Mouse (Mus musculus) lung, postnatal 25 days (tissue): ENCODE data around the gene Grb10.

ENCODE experiments used
- DNase-seq: peaks from one replicate; pipeline ENCODE4 v3.0.0; 2022; ENCODE audit warnings: low spot score

Grb10 gene

DNA sequence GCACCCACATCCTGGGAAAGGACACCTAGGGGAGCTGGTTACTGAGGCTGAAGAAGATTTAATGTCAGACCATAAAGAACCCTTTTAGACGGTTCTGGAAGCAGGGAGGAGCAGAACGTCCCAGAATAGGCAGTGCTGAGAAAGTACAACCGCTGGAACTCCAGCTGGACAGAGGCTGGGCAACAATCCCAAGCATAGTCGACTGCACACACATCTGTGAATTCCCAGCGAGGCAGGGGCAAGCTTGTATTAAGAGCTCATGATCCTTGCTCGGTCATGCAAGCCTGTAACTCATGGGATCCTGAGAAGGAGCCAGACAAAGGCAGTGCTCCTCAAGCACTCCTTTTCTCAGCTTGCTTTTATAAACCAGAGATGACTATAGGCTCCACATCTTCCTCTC lies 69.7 kb downstream of the Grb10 start:
- DNase-seq, result peak; percentile 35

DNA sequence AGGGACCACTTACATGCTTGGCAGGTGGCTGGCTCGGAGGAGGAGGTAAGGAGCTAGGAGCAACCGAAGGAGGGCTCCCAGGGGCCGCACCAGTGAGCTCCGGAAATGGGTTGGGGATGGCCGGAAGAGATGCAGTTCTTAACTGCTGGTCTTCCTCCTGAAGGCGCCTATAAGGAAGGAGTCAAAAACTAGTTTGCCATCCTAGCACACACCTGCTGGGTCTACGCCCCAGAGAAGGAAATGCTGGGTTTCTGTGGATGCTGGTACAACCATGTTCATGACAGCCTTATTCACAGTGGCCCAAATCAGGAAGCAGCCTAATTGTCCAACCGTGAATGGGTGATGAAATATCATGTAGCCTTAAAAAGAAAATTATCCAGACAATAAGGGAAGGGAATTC lies 71.0 kb downstream of the Grb10 start:
- DNase-seq, result no peak

GRCm38 (mm10) chr11:11966220-11966619 lies 72.3 kb downstream of the Grb10 start:
- DNase-seq, result no peak

GRCm38 (mm10) chr11:11965501-11966125 lies 72.9 kb downstream of the Grb10 start:
- peak; percentile 51 for DNase-seq

- DNase-seq, result no peak
Measured at GRCm38 (mm10) chr11:11964729-11965128, 73.8 kb downstream of the Grb10 start.

- no peak for DNase-seq
Measured at GRCm38 (mm10) chr11:11963587-11963986, 74.9 kb downstream of the Grb10 start.

DNA sequence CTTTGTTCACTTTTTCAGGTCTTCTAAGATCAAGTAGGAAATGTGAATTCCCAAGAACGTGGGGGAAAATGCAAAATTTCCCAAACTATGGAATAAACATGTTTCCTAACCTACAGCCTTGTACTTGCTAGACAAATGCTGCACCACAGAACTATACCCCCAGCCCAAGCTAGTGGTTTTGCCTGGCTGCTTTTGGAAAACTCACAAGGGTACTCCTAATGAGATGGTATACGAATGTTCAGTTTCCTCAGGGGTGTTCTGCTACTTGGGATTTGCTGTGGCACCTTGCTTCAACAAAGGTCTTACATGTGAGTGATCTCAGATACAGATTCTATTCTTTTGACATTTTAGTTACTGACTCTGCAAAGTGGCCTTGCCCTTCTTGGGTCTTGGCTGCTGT lies 75.4 kb downstream of the Grb10 start:
- no peak for DNase-seq

DNA sequence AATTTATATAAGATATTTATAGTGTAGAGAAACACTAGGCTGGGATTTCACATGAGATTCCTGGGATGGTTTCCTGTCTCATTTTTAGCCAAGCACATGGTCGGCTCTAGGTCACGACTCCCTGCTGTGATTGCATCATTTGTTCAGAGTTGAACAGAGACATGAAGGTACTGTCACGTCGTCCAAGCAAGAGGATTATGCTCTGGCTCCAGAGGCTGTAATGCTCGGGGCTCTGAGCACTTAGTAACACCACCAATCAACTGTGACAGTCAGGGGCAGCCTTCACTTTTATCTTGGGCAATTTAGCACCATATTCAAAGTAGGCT lies 75.9 kb downstream of the Grb10 start:
- peak; percentile 29 for DNase-seq

DNA sequence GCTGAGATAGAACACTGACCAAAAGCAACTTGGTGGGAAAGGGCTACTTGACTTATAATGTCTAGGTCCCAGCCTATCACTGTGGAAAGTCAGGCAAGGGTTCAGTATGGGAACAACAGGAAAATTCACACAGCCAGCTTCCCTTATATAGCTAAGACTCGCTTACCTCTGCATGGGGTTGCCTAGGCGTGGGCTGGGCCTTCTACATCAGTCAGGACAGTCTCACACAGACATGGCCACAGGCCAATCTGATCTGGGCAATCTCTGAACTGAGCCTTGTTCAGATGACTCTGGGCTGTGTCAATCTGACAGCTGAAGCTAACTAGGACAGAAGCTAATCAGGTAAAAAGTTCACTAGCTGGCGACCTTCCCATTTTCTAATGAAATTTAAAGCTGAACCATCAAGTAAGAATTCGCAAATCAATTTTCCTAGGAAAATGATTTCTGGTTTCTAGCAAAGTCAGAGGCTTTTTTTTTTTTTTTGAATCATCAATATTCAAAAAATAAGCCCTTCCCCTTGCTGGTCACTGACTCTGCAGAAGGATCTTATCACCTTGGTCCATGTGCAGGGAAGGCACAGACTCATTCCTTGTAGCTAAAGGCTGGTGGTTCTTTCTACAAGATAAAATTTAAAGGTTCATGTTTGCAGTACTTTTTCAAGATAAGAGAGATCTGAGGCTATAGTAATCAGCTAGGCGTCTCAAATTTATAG lies 76.4 kb downstream of the Grb10 start:
- no peak for DNase-seq

DNA sequence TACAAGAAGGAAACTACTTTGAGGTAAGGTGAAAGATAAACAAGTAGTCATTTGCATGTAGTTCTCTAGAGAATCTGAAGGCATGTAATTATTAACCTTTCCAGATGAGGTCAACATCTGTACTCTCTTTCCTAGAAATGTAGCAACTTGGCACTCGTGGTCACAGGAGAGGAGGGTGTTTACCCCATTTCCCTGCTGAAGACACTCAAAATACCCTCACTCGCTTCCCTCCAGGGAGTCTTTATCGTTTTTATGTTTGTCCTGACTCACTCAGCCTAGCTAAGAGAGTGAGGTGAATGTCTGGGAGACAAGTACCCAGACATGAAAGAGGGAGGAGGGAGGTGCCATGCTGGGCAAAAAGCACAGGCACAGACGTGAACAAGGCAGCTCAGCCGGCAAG lies 77.6 kb downstream of the Grb10 start:
- no peak for DNase-seq

DNA sequence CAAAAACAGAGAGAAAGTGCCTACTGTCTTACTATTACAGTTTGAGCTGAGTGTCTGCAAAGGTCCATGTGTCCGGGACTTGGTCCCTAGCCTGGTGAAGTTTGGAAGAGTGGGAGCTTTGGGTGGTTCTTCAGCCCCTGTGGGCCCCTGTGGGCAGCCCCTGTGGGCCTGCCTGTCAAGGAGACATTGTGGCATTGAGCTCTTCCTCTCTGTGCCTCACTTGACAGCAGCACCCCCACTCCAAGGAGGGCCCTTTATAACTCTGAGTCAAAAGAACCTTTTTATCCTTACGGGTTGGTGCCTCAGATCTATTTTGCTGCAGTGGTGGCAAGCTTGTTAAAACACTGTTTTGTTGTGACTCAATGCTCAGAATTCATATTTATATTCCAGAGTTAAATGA lies 78.3 kb downstream of the Grb10 start:
- DNase-seq, result no peak

- DNase-seq, result no peak
Measured at GRCm38 (mm10) chr11:11958479-11958878, 80.0 kb downstream of the Grb10 start.

DNA sequence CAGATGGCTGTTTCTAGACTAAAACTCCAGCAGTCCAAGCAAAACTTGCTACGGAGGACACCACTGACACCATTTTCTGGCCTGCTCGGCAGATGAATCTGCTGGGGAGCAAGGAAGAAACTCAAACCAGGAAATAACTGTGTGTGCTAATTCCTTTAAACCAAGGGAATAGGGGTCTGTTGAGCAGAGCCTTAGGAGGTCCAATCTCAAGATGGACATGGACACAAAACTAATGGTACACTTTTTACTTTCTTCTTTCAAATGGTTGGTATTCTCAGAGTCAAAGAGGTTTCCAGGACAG lies 80.5 kb downstream of the Grb10 start:
- no peak for DNase-seq

- DNase-seq, result no peak
Measured at GRCm38 (mm10) chr11:11957211-11958060, 81.0 kb downstream of the Grb10 start.

GRCm38 (mm10) chr11:11955783-11956182 lies 82.7 kb downstream of the Grb10 start:
- DNase-seq, result no peak

DNA sequence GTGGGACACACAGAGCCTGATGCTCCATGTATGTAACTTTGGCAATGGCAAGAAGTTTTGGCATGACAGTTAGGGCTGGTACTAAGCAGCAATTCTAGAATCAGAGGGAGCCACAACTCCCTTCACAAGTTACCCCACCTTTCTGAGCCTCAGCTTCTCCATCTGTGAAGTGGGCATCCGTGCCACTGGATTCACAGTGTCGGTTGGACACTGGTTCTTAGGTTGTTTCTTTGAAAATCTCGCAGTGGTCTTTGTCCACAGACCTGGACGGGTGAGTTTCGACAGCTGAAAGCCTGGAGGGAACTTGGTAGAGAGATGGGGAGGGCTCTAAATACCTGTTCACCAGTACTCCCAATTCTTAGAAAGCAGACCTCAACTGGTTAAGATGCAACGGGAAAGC lies 83.9 kb downstream of the Grb10 start:
- no peak for DNase-seq

DNA sequence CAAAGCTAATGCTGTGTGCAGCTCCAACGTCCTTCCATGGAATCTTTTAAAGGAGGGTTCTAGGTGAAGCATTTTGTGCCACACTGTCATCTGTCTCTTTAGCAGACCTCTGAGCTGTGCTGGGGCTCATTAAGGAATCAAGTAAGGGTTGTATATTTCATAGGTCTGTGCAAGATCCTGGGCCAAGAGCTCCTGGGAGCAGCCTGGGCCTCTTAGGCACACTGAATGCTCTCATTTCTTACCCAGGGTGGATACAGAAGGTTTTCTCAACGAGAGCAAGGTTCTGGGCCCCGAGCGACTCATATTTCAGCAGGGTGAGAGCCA lies 84.4 kb downstream of the Grb10 start:
- DNase-seq, result no peak

DNA sequence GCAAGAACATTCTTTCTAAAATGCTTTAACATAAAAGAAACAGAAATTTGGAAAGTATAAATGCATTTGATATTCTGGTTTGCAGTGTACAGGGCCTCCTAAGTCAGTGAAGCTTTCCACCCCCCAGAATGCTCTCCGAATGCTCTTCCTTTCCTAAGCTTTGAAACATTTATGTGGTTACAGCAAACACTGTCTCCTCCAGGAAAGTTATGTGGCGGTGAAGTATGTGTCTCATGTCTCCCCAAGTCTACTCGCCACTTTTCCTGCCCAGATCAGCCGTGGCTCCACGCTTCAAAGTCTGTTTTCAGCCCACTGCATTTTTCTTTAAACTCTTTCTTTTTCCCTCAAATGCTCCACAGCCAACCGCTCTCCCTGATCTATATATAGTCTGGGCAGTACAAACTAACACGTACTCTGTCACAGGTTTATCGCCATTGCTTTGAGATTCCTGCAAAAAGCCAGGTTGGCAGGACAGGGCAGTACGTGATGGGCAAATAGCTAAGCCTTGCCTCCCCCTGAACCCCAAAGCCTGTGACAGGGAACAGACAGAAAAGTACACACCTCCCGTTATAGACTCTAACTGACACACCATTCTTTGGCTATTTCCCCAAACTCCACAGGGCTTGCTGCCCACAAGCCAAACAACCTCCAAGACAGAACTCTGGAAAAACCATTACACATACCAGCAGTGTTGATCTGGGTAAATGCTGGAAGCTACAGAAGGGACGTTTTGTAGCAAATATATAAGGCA lies 84.9 kb downstream of the Grb10 start:
- DNase-seq, result no peak

GRCm38 (mm10) chr11:11952569-11952968 lies 85.9 kb downstream of the Grb10 start:
- no peak for DNase-seq

DNA sequence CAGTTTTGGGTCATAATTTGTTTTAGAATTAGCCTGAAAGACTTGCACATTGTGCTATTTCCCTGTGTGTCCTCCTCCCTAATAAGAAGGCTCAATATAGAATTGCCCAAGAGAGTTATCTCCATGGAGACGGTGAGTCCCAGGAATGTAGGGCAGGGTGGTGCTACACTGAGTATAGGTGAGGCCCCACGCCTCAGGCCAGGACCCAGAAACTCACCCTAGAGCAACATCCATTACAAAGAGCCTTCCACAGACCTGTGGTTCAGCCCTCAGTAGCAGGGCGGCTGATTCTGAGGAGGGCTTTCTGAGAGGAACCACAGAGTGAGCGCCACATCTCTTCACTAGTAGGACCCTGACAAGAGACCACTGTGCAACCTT lies 89.5 kb downstream of the Grb10 start:
- DNase-seq, result no peak

DNA sequence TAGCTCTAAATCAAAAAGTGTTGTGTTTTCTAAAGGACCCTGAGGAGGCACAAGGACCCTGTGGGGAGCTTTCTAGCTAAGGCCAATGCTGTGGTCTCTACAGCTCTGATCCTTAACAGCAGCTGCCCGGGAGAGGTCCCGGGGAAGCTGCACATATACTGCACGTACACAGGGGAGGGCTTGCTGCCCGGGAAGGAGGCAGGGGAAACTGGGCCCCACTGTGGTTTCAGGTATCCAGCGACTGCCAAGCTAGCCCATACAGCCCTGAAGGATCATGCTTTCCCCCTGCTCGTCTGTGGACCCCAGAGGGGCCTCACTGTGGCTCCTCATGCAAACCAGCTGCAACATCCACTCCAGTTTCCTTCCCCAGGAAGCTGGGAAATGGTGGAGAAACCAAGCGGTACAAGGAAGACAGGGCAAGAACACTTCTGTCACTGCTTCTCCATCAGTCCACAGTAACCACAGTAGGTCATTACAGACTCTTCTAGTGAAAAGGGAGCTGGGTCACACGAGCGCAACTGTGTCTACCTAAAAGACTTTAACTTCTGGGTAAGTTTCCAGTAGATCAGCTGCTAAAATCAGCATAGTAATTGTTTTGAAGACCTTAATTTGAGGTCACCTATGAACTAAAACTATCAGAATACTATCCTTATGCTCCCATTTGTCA lies 90.0 kb downstream of the Grb10 start:
- DNase-seq, result no peak

GRCm38 (mm10) chr11:11947857-11948256 lies 90.6 kb downstream of the Grb10 start:
- no peak for DNase-seq
